Mouse (Mus musculus) layer of hippocampus, adult 6 months (tissue): ENCODE results near the gene Ndrg2. TPM values are rescaled to one million over a fixed set of nuclear protein-coding genes. Genes with fewer than 3 reads are reported as not detected.

Experiments
- long read RNA-seq, 2 experiments: library from polyadenylated mRNA; unstranded; transcript quantifications; one replicate each; pipeline ENCODE4 v2.0.0; 2019 to 2020
- polyA plus RNA-seq: library from polyadenylated mRNA; unstranded; fragments of <200 nt; fragmentation: Nextera tagmentation; gene quantifications from 2 replicates; pipeline ENCODE4 v1.2.3, GENCODE M21; 2021

Ndrg2 gene
- polyA plus RNA-seq, result 854 and 926 TPM in 2 replicates
- long read RNA-seq, experiment 1, transcript Ndrg2-201 (16 exons, 2,099 nt), result minor isoform, 335 of 2,201 reads
- long read RNA-seq, experiment 1, transcript Ndrg2-202 (15 exons, 2,103 nt), result major isoform, 814 of 2,201 reads
- long read RNA-seq, experiment 1, partial matches to known transcripts, result 506 of 2,201 reads
- long read RNA-seq, experiment 1, other reads (novel, unspliced or antisense), result 546 of 2,201 reads
- long read RNA-seq, experiment 2, transcript Ndrg2-201 (16 exons, 2,099 nt), result minor isoform, 964 of 5,254 reads
- long read RNA-seq, experiment 2, transcript Ndrg2-202 (15 exons, 2,103 nt), result major isoform, 2,268 of 5,254 reads
- long read RNA-seq, experiment 2, partial matches to known transcripts, result 886 of 5,254 reads
- long read RNA-seq, experiment 2, other reads (novel, unspliced or antisense), result 1,136 of 5,254 reads

GRCm38 (mm10) chr14:51913960-51914762 lies at the start of gene Ndrg2:
Ndrg2 (minus strand) TSS chr14:51914158.

GRCm38 (mm10) chr14:51922571-51922865 lies 8.6 kb upstream of the Ndrg2 start, which contains the start of gene Rnase13:
Rnase13 (minus strand) TSS chr14:51922773.

DNA sequence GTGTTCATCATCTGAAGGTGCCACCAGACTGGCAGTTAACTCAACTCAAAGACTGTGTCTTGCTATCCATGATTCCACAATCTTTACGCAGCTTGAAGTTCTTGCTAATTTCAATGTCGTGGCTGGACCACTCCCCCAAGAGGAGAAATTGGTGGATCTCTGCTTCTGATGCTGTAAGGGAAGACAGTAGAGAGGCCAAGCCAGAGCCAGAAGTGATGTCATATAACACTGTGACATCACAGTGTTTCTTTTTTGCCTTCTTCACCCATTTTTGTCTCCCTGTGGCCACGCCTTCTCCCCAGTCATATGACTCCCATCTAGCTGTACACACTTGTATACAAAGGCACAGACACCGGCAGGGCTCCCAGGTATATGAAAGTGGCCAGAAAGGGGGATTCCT lies 4.2 kb upstream of the Ndrg2 start, which contains the start of gene Tppp2:
TSS of gene Tppp2 (plus strand) at position 301 of the 400 bp plus-strand sequence.

GRCm38 (mm10) chr14:51892191-51892939 lies 21.6 kb downstream of the Ndrg2 start, which contains the start of gene Slc39a2:
Slc39a2 (plus strand) TSS chr14:51892889.

DNA sequence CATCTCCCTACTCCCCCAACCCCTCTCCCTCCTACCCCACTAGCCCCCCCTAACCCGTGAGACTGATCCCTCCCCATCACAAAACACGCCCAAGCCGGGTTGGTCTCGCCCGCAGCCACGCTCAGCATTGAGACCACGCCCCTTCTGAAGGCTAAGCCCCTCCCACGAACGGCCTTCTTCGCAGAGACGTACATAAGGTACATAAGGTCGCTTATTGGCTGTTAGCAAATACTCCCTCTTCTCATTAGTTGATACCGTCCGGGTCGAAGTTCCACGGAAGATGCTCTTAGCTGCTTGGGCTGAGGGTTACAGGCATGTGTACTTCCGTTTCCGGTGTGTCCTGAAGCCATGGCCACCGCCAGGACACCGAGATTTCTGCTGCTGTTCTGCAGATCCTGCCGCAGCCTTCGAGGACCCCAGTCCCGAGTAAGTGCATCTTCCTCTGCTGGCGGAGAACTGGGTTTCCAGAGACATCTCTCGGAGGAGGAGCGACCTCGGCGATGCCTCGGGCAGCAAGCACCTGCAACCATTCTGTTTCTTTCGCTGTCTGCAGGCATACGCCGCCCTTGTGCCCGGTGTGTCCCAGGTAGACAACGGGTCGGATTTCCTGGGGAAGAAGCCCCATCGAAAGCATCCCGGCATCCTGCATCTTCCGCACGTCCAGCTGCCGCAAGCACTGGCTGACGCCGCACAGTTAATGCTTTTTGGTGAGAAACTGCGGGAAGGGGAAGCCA lies 29.2 kb downstream of the Ndrg2 start, which contains the start of gene Mettl17:
TSS of gene Mettl17 (plus strand) at position 245 of the 734 bp plus-strand sequence.

Other genes with a start within 250 kb of the Ndrg2 start
- not detected in 2 replicates for gene Gm17079, start 218.7 kb downstream of the Ndrg2 start, polyA plus RNA-seq
- not detected in 2 replicates for gene Gm5800, start 197.0 kb downstream of the Ndrg2 start, polyA plus RNA-seq
- gene Ang4, start 140.6 kb downstream of the Ndrg2 start, polyA plus RNA-seq, result not detected in 2 replicates
- gene AY358078, start 114.1 kb downstream of the Ndrg2 start, polyA plus RNA-seq, result not detected in 2 replicates
- gene Ear6, start 60.5 kb downstream of the Ndrg2 start, polyA plus RNA-seq, result not detected in 2 replicates
- 16.4 and 19.8 TPM in 2 replicates for gene Mettl17, start 29.3 kb downstream of the Ndrg2 start, polyA plus RNA-seq
- 0.14 and 0.15 TPM in 2 replicates for gene Slc39a2, start 21.3 kb downstream of the Ndrg2 start, polyA plus RNA-seq
- not detected in 2 replicates for gene Tppp2, start 4.3 kb upstream of the Ndrg2 start, polyA plus RNA-seq
- 0.10 TPM in 2 replicates for gene Rnase13, start 8.6 kb upstream of the Ndrg2 start, polyA plus RNA-seq
- 29.4 and 29.7 TPM in 2 replicates for gene Arhgef40, start 70.6 kb upstream of the Ndrg2 start, polyA plus RNA-seq
- gene Tmem253, start 101.5 kb upstream of the Ndrg2 start, polyA plus RNA-seq, result 0.20 TPM in 1 of 2 replicates, not detected in the other
- 7.9 and 8.1 TPM in 2 replicates for gene Zfp219, start 106.6 kb upstream of the Ndrg2 start, polyA plus RNA-seq
- gene Olfr221, start 128.3 kb upstream of the Ndrg2 start, polyA plus RNA-seq, result not detected in 2 replicates
- gene Hnrnpc, start 189.9 kb upstream of the Ndrg2 start, polyA plus RNA-seq, result 155 and 157 TPM in 2 replicates
- gene Rpgrip1, start 196.5 kb upstream of the Ndrg2 start, polyA plus RNA-seq, result 88.3 and 128 TPM in 2 replicates